Mouse (Mus musculus) limb, embryonic 10.5 days (tissue): ENCODE measurements around the gene Ap3s2. TPM values are rescaled to one million over a fixed set of nuclear protein-coding genes. Genes with fewer than 3 reads are reported as not detected.
A peak's percentile ranks its signal among the peaks of the same experiment; 100 is the strongest.

Source experiments
- DNase-seq: peaks from one replicate; pipeline ENCODE4 v3.0.0-alpha.2; 2017; ENCODE audit warnings: low spot score
- H3K27ac ChIP-seq: fragments of 300-500 bp; sonication (generic); 2 replicates; pipeline ENCODE4 v1.5.1; 2016; ENCODE audit warnings: mild to moderate bottlenecking
- H3K27me3 ChIP-seq: fragments of 300-500 bp; sonication (generic); 2 replicates; pipeline ENCODE4 v1.6.1; 2016; ENCODE audit warnings: low read depth, mild to moderate bottlenecking; ENCODE audit not compliant: poor library complexity, severe bottlenecking
- H3K36me3 ChIP-seq: fragments of 300-500 bp; sonication (generic); 2 replicates; pipeline ENCODE4 v1.6.1; 2016; ENCODE audit warnings: mild to moderate bottlenecking, moderate library complexity
- H3K4me1 ChIP-seq: fragments of 300-500 bp; sonication (generic); 2 replicates; pipeline ENCODE4 v1.6.1; 2016
- H3K4me3 ChIP-seq: fragments of 300-500 bp; sonication (generic); 2 replicates; pipeline ENCODE4 v1.5.1; 2016; ENCODE audit warnings: mild to moderate bottlenecking, moderate library complexity
- H3K9me3 ChIP-seq: fragments of 300-500 bp; sonication (generic); replicated peaks from 2 replicates; pipeline ENCODE4 v1.6.1; 2016; ENCODE audit warnings: mild to moderate bottlenecking
- WGBS: fragments of 180-500 bp; shearing (Covaris S2); methylation state at CpG from one replicate; pipeline ENCODE4 v1.1.7; 2016; 5-methylcytosine and 5-hydroxymethylcytosine counted together
- polyA plus RNA-seq: library from polyadenylated mRNA; unstranded; fragments of >200 nt; fragmentation: Nextera tagmentation; extraction: Ambion mirVana; gene quantifications from 2 replicates; pipeline ENCODE4 v1.2.1, GENCODE M21; 2016

Ap3s2 gene
- polyA plus RNA-seq, 1 experiment from 2014 or later, result 44.4 TPM

GRCm38 (mm10) chr7:79880033-79880432, 40.4 kb downstream of the Ap3s2 start:
- peaks cover 56% of the 10 kb centered on the region for H3K36me3 ChIP-seq

GRCm38 (mm10) chr7:79878455-79879025, 41.9 kb downstream of the Ap3s2 start:
- DNase-seq, result no peak
- Histone ChIP-seq H3K4me1 (no peaks in the 10 kb centered on the region), H3K36me3 (peaks cover 51% of the 10 kb centered on the region), H3K4me3 (no peak overlapping the region), H3K27me3 (no peaks in the 10 kb centered on the region), H3K27ac (no peak overlapping the region), H3K9me3 (no peaks in the 10 kb centered on the region)
- 59% methylated on average over 2 of the region's 2 CpGs for WGBS

More at GRCm38 (mm10) chr7:79880033-79880432, 40.4 kb downstream of the Ap3s2 start:
- Histone ChIP-seq H3K27ac (no peak overlapping the region), H3K9me3 (no peaks in the 10 kb centered on the region), H3K27me3 (no peaks in the 10 kb centered on the region), H3K4me1 (no peaks in the 10 kb centered on the region), H3K4me3 (no peak overlapping the region)
- no peak for DNase-seq
- WGBS, result 86% methylated on average over 6 of the region's 6 CpGs

GRCm38 (mm10) chr7:79873407-79873806, 47.0 kb downstream of the Ap3s2 start:
- no peak for DNase-seq

GRCm38 (mm10) chr7:79871797-79872345, 48.6 kb downstream of the Ap3s2 start:
- DNase-seq, result no peak
- H3K27ac ChIP-seq, result no peak overlapping the region

More at GRCm38 (mm10) chr7:79873407-79873806, 47.0 kb downstream of the Ap3s2 start:
- H3K4me3 ChIP-seq, result no peak overlapping the region
- 88% methylated on average over 6 of the region's 6 CpGs for WGBS
- H3K27me3 ChIP-seq, result no peaks in the 10 kb centered on the region
- peaks cover 11% of the 10 kb centered on the region; the same call in 1 of the 2 replicates for H3K4me1 ChIP-seq
- peaks cover 10% of the 10 kb centered on the region; the same call in 1 of the 2 replicates for H3K36me3 ChIP-seq
- H3K27ac ChIP-seq, result no peak overlapping the region
- H3K9me3 ChIP-seq, result no peaks in the 10 kb centered on the region

DNA sequence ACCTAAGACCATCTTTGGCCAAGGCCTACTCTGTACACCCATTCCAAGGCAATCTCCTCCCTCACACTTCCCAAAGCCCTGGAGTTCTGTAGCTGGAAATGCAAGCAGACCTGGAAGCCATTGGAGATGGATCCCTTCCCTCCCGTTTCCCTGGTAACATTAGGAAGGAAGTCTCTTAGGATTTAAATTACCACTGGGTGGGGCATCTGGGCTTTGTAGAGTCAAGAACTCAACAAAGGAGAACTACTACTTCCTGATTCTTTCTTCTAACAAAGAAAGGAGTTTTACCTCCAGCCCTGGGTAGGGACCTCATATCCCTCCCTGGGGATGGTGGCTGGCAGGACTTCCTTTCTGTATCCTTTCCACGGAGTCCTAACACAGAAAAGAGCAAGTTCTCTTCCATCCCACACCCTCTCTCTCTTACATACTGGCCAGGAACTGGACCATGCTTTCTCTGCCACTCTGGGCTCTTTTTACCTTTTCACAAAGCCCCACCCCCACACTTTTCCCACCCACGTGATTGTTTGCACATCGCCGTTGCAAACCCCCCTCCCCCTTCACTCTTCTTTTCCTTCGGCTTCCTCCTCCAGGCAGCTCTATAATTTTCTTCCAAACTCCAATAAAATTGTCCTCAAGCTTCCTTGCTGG, 51.3 kb downstream of the Ap3s2 start:
- Histone ChIP-seq H3K27me3 (no peaks in the 10 kb centered on the region), H3K4me1 (peaks cover 21% of the 10 kb centered on the region; the same call in 1 of the 2 replicates), H3K36me3 (no peaks in the 10 kb centered on the region), H3K9me3 (no peaks in the 10 kb centered on the region), H3K4me3 (no peak overlapping the region), H3K27ac (peak overlapping the region; percentile 38; the same call in 1 of the 2 replicates)
- DNase-seq, result no peak
- 60% methylated on average over 6 of the region's 6 CpGs for WGBS

More at GRCm38 (mm10) chr7:79871797-79872345, 48.6 kb downstream of the Ap3s2 start:
- H3K27me3 ChIP-seq, result no peaks in the 10 kb centered on the region
- H3K9me3 ChIP-seq, result no peaks in the 10 kb centered on the region
- WGBS, result 91% methylated on average over 6 of the region's 6 CpGs
- peaks cover 4% of the 10 kb centered on the region; the same call in 1 of the 2 replicates for H3K36me3 ChIP-seq
- no peak overlapping the region for H3K4me3 ChIP-seq
- peaks cover 16% of the 10 kb centered on the region; the same call in 1 of the 2 replicates for H3K4me1 ChIP-seq

DNA sequence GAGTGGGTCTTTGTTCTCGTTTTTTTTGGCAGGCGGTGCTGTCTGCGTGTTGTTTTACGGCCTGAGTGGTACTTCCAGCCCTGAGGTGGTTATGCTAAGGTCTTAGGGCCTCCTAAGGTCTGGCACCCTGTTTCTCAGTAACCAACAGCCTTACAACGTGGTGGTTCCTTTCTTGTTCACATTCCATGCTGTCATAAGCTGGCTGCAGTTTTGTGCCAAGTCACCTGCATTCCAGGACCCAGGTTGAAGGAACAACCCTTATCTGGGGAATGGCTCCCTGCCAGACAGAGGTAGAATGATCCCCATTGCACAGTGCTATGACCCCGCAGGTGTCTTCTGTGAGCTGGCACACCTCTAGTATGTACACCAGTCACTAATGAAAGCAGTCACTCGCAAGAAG, 52.0 kb downstream of the Ap3s2 start:
- DNase-seq, result no peak
- H3K4me1 ChIP-seq, result peaks cover 21% of the 10 kb centered on the region; the same call in 1 of the 2 replicates
- H3K9me3 ChIP-seq, result no peaks in the 10 kb centered on the region
- 75% methylated on average over 7 of the region's 7 CpGs for WGBS
- H3K36me3 ChIP-seq, result no peaks in the 10 kb centered on the region
- H3K27ac ChIP-seq, result peak overlapping the region; percentile 38; the same call in 1 of the 2 replicates
- no peaks in the 10 kb centered on the region for H3K27me3 ChIP-seq
- no peak overlapping the region for H3K4me3 ChIP-seq

- peak overlapping the region; percentile 32; the same call in 1 of the 2 replicates for H3K27ac ChIP-seq
- H3K36me3 ChIP-seq, result no peaks in the 10 kb centered on the region
- 83% methylated on average over 13 of the region's 13 CpGs for WGBS
- H3K27me3 ChIP-seq, result no peaks in the 10 kb centered on the region
- no peak overlapping the region for H3K4me3 ChIP-seq
- no peaks in the 10 kb centered on the region for H3K9me3 ChIP-seq
- H3K4me1 ChIP-seq, result peaks cover 22% of the 10 kb centered on the region; the same call in 1 of the 2 replicates
- DNase-seq, result no peak
These were observed 52.6 kb downstream of the Ap3s2 start for GRCm38 (mm10) chr7:79867861-79868260.

- Histone ChIP-seq H3K4me3 (no peak overlapping the region), H3K36me3 (no peaks in the 10 kb centered on the region), H3K9me3 (no peaks in the 10 kb centered on the region), H3K27me3 (no peaks in the 10 kb centered on the region), H3K27ac (peak overlapping the region; percentile 46; the same call in 1 of the 2 replicates), H3K4me1 (peaks cover 30% of the 10 kb centered on the region)
- no peak for DNase-seq
- 86% methylated on average over 3 of the region's 3 CpGs for WGBS
These were observed 54.0 kb downstream of the Ap3s2 start for GRCm38 (mm10) chr7:79866294-79867000.

DNA sequence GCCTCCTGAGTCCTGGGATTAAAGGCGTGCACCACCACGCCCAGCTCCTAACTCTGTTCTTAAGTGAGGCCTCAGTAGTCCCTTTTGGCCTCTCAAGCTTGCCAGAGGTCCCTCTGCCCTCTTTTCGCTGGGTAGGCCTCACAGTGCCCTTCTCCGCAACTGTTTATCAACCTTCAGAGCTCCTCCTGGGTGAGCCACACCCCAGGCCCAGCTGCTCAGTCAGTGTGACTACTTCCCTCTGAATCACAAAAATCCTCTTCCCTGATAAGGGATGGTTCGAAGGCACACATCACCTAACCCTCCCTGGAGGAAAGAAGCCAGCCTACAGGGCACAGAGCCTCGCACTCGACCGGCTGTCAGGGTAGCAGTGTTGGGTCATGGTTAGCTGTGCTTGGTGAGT, 58.7 kb downstream of the Ap3s2 start:
- WGBS, result 91% methylated on average over 8 of the region's 8 CpGs
- no peaks in the 10 kb centered on the region for H3K9me3 ChIP-seq
- peaks cover 32% of the 10 kb centered on the region for H3K4me1 ChIP-seq
- H3K4me3 ChIP-seq, result no peak overlapping the region
- no peak overlapping the region for H3K27ac ChIP-seq
- H3K27me3 ChIP-seq, result no peaks in the 10 kb centered on the region
- DNase-seq, result no peak
- H3K36me3 ChIP-seq, result no peaks in the 10 kb centered on the region

DNA sequence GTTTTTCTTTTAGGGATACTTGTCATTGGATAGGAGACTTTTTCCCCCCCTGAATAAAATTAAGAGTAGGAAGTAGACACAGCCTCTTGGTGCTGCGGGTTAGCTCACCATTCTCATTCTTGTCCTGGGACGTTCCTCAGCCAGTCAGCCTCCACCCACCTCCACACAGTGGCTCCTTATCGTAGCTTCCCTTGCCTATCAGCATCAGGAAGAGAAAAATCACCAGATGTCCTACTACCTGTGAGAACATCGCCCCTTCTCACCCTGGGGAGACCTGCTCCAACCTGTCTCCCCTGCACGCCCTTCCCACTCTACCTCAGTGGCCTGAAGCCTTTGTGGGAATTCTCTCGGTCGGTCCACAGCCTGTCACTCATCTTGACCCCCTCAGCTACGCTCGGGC, 59.6 kb downstream of the Ap3s2 start, which contains the start of gene Anpep:
Gene Anpep, minus strand, starts transcription at position 249 of the 400 bp plus-strand sequence.
- DNase-seq, result no peak
- WGBS, result 84% methylated on average over 9 of the region's 9 CpGs

DNA sequence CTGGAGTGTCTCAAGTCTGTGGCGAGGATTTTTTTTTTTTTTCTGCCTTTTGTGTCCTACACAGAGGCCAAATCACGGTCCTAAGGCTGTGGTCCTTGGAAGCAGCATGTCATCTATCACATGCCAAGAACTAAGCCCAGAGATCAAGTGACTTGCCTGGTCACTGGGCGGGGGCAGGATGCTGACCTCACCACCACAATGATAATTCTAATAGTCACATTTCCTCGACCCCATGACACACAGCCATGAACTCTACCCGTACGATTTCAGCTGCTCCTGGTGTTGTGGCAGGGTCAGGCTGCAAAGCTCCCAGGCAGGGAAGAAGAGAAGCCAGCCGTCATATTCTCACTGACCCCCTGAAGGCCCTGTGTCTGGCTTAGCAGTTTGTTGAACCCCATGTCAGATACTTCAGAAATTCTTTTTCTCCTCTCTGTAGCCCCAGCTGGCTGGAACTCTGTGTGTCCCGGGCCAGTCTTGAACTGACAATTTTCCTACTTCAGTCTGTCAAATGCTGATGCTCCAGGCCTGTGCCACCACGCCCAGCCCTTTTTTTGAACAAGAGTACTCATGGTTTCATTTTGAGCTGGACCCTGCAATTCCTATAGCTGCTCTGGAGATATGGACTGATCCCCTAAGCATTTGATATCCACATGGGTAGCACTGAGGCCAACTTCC, 61.4 kb downstream of the Ap3s2 start:
- Histone ChIP-seq H3K27me3 (no peaks in the 10 kb centered on the region), H3K9me3 (no peaks in the 10 kb centered on the region), H3K4me3 (no peak overlapping the region), H3K4me1 (peaks cover 35% of the 10 kb centered on the region), H3K36me3 (no peaks in the 10 kb centered on the region), H3K27ac (0 out of 2 replicates have a peak overlapping the region, but pooled peaks have one; percentile 77)
- no peak for DNase-seq
- 53% methylated on average over 9 of the region's 9 CpGs for WGBS

More for the DNA sequence above, 59.6 kb downstream of the Ap3s2 start, which contains the start of gene Anpep:
- no peak within 1 kb of the TSS for H3K4me3 ChIP-seq
- no peaks in the 10 kb centered on the region for H3K27me3 ChIP-seq
- peaks cover 28% of the 10 kb centered on the region for H3K4me1 ChIP-seq
- H3K27ac ChIP-seq, result no peak within 1 kb of the TSS
- no peaks in the 10 kb centered on the region for H3K36me3 ChIP-seq
- H3K9me3 ChIP-seq, result no peaks in the 10 kb centered on the region
